Mouse (Mus musculus) neural tube, embryonic 12.5 days (tissue): ENCODE data around the gene Pcnp. TPM values are rescaled to one million over a fixed set of nuclear protein-coding genes. Genes with fewer than 3 reads are reported as not detected.

Experiments
- microRNA-seq: library from miRNA; unstranded; fragments of <30 nt; microRNA quantifications from one replicate; pipeline ENCODE4, GENCODE M21; 2017
- polyA plus RNA-seq: library from polyadenylated mRNA; unstranded; fragments of >200 nt; fragmentation: Nextera tagmentation; extraction: Ambion mirVana; gene quantifications from 2 replicates; pipeline ENCODE4 v1.2.1, GENCODE M21; 2016

Gene Pcnp
- polyA plus RNA-seq, 1 experiment from 2014 or later: 270 TPM

Small RNA genes lying within 50 kb of the gene (microRNA-seq; reads per million reads assigned to microRNA genes)
- gene Gm24047: not detected

Other genes starting within 250 kb of the Pcnp start
- 1.7 and 2.3 TPM in 2 replicates for gene Nfkbiz, start 190.8 kb downstream of the Pcnp start, polyA plus RNA-seq
- gene Nxpe3, start 134.5 kb downstream of the Pcnp start, polyA plus RNA-seq: 0.91 and 0.96 TPM in 2 replicates
- 19.0 and 19.7 TPM in 2 replicates for gene Cep97, start 94.9 kb downstream of the Pcnp start, polyA plus RNA-seq
- 656 and 680 TPM in 2 replicates for gene Rpl24, start 63.5 kb downstream of the Pcnp start, polyA plus RNA-seq
- 18.4 and 19.1 TPM in 2 replicates for gene Zbtb11, start 55.9 kb downstream of the Pcnp start, polyA plus RNA-seq
- 24.4 and 28.6 TPM in 2 replicates for gene Trmt10c, start 8.1 kb upstream of the Pcnp start, polyA plus RNA-seq
- 44.9 and 51.6 TPM in 2 replicates for gene Senp7, start 18.6 kb upstream of the Pcnp start, polyA plus RNA-seq
- gene Impg2, start 174.6 kb upstream of the Pcnp start, polyA plus RNA-seq: 0.19 and 0.28 TPM in 2 replicates